Mouse (Mus musculus): ENCODE measurements at regions not wholly inside any gene's neighbourhood (a gene's known extent, or its start where the extent isn't known, plus 50 kb on each side); places are given as distances from the start of the nearest gene placed in this dataset.

DNA sequence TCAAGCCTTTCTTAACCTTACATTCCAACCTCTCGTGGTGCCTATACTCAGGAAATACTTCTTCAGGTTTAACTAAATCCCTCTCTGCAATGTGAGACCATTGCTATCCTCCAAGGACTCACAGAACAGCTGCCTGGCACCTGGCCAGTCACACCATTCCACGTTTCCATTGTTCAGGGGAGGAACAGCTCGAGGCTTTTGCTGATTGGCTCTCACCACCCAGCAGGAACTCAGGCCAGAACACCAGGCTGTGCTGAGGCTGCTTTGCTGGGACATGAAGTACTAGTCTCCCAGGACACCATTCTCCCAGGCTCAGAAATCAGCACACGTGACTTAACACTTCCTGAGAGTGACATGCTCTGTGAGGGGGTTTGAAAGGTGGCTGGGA, 357.6 kb downstream of the Sorl1 start:
- CTCF ChIA-PET = no interaction called here

DNA sequence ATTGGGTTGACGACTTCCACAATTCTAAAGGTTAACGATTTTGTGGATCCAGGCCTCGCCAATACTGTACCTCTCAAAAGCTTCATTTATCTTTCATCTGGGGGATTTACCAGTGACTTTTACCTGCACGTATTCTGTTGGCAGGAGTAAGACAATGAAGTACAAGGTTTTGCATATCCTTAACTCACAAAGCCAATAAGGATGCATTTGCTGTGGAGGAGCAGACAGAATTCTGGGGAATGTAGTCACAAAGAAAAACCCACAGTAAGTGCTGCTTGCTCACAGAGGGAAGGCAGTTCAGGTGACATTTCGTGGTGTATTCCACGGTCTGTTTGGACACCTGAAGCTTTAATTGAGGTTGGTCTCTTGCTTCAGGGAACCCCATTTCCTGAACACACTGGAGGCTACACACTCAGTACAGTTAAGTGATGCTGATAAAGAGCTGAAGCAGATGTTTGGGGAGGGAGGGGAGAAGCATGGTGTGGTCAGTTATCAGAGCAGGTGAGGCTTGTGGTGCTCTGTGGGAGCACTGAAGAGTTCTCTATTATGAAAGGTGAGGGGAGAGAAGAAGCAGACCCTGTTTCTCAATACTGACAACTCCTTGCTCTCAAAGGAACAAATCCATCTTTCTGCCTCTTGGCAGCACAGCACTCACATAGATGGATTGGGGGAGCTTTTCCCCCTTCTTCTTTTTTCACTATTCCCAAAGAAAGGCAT, 358.1 kb downstream of the Sorl1 start:
- CTCF ChIA-PET = no interaction called here

DNA sequence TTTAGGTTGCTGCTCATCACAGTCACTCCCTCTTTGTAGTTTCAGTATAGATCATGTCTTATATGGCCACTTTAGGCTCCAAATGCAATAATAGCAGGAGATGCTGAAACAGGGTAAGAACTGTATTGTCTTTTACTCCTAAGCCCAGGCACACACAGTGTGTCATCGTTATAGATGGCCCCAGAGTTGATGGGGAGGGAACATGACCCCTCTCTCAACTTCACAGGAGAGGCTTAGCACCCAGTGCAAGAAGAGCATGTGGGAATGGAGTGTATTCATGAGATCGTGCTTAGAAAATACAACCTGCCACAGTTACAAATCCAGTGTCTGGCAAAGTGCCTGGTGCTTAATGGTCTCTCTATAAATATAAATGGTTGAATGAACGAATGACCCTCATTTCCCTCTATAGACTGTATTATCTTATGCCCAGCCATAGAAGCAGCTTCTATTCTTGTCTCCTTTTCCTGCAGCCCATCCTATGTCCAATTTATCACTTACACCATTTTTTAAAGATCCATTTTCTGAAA, 363.0 kb downstream of the Sorl1 start:
- CTCF ChIA-PET = no interaction called here

DNA sequence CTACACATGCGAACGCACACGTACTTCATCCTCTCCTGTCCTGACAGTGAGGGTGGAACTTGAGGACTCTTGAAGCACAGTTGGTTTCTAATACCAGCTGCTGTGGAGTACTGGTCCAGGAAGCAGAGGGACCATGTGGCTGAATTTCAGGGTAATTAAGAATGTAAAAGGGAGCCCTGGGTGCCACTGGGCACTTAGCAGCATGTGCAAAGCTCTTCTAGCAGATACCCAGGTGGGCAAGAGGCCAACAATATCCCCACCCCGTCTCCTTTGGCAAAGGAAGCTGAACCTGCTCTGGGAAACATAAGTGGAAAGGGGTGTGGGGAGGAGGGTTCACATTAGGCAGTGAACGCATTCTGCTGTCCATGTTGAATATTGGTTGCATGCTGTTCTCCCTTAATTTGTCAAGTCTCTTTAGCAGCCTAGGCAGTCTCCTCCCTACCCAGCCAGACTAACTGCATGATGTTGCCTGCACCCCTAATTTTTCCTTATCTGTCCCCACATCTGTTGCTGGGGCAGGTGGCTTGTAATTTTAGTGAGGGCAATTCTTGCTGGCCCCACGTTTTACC, 369.6 kb downstream of the Sorl1 start:
- CTCF ChIA-PET = no interaction called here

DNA sequence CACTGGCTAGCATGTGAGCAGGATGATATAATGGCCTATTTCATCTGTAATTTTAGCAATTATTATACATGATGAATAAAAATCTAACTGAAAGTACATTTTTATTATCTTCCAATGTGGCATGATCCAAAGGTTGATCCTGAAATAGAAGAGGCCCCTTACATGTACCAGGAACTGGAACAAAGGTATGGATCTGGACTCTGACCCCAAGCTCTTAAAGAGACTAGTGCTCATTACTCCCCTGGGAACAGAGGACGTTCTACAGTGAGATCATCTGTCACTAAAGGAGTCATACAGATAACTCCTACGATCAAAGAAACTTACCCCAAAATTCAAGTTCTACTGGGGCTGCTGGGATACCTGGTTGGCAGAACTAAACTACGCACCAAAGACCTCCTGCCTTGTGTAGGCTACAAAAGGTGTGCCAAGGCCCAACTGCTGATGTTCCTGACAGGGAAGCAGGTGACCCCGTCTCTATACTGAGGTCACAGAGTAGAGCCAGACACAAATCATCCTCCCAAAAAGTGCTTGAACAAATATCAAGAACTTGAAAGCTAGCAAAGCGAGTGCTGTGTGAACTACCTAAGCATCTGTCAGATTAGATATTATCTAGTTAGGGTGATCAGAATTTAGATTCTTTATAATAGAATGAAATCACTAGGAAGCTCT, 378.0 kb downstream of the Sorl1 start:
- CTCF ChIA-PET = no interaction called here

DNA sequence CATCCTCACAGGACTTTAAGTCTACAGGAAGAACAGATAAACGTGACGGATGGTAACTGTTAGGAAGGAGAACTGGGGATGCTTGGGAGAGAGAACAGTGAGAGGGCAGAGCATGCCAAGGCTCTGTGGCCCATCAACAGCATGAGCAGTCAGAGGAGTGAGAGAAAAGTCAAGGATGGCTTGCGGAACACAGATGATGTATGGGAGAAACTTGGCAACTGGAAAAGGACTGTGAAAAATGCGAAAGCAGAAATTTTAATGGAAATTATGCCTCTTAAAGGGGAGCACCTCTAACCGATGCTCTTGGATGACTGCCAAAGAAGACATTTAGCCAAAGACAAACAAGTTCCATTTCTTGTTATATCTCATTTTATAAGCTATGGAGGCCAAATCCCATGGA, 382.6 kb downstream of the Sorl1 start:
- CTCF ChIA-PET = no interaction called here

DNA sequence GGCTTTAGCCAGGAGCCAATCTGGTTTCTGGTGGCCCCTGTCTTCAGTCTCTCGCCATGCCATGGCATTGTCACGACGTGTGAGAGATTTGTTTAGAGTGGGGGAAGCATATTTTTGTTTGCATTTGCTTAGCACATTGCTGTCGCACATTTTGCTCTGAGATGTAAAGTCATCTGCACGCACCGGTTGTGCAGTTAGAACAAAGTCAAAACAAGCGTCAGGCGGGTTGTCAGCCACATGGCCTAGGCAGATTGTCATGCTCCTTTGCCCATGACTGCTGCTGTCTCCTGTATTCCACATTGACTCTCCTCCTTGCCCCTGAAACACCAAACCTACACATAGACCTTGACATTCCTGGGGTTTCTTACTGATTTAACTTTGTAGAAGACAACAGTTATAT, 383.6 kb downstream of the Sorl1 start:
- CTCF ChIA-PET = no interaction called here

DNA sequence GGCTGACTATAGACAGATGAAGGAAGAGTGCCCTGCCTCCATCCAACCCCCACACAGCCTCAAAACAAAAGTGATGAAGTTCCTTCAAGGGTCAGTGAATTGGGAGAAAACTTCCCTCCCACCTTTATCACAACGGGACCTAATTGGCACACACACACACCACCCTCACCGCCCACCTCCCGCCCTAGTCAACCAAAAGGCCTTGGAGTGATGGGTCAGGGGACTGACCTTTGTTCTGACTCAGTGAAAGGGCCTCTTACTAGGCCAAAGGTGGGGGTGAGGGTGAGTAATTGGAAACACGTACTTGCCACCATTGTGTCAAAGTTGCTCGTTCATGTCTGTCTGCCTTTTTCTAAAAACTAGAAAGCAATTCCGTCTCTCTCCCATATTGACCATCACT, 386.4 kb downstream of the Sorl1 start:
- CTCF ChIA-PET = no interaction called here

DNA sequence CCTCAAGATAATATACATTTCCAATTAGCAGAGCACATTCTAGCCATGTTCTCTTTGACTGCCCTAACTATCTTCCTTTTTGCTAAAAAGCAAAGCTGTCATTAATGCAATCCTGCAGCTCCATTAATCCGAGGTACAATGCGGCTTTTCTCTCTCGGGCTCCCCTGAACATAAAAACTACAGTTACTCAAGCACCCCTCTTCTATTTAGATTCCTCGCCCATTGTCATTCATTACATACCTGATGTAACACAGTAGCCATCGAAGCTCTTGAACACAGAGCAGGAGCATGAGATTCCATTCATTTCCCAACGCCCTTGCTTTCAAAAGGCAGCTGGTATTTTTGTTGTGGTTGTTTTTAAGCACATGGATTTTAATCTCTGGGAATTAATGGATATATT, 387.2 kb downstream of the Sorl1 start:
- CTCF ChIA-PET = no interaction called here

DNA sequence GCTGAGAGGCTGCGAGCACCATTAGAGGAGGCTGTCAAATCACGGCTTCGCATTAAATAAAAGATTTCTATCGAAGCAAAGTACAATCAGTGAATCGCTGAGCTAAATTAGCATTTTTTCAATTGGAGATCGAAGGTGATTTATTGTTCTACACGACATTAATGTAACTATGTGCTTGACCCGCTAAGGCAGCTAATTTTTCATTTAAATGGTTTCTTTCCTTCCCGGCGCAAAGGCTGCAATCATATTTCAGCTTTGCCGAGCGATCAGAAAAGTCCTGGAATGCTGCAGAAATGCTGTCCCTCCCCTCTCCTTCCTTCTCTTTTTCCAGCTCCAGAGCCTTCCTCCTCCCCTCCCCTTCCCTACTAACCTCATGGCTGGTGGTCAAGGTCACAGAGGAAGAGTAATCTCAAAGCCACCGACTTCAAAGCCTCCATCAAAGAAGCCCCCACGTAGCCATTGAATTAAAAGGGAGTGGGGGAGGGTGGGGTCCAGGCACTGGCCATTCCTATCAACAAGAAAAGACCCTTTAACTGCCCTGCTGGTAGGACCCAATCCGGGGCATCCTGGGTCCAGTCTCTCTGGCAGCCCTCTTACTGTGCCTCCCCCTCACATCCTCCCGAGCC, 387.8 kb downstream of the Sorl1 start:
- CTCF ChIA-PET = no interaction called here

DNA sequence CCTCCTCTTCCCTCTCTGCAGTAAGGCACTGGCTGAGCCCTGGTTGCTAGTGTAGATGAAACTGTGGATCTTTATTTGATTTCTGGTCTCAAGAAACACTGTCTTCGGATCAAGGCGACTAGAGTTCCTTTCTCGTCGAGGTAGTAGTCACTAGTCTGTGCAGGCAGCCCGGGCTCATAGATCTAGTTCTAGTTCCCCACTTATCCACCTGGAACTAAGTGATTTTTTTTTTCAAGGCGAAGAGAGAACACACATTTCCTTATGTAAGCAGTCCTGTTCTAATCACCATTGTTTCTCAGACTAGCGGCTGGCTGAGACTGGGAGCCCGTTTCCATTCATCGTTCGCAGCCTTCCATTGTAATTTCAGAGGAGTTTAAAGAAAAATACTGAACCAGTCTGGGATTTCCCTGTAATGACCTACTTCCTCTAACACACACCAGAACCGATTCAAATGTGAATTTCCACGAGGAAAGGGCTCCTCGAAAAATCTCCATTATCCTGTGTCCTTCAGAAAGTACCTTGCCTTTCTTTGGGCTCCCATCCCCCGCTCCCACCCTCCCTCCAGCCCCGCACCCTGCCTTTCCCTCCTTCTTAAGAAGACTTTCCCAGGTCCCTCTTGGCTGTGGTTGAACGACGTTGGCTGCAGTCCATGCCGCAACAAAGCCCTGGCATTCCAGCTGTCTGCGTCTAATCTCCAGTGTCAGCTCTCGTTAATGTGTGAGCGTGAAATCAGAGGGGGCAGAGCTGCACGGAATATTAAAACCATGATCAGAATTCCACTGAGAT, 388.5 kb downstream of the Sorl1 start:
- CTCF ChIA-PET = no interaction called here

DNA sequence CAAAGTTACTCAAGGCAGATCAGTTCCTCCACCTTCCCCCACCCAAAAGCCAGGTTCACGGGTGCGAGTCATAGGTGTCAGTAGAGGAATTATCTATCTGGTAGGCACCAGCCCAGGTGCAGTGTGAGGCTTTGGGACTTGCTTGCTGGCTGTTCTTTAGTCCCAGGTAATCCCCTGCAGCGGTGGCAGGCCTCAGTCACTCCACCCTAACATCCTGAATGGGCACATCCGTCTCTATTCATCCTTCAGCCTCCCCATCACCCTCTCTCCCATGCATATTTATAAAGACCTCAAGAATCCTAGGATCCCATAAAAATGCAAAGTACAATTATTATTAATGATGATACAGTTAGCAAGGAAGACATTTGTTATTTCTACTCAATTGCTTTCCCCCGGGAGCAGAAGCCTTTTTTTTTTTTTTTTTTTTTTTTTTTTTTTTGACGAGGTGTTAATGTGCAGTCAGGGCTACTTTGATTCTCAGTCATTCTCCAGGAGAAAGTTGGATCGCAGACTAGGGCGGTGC, 389.1 kb downstream of the Sorl1 start:
- CTCF ChIA-PET = no interaction called here

DNA sequence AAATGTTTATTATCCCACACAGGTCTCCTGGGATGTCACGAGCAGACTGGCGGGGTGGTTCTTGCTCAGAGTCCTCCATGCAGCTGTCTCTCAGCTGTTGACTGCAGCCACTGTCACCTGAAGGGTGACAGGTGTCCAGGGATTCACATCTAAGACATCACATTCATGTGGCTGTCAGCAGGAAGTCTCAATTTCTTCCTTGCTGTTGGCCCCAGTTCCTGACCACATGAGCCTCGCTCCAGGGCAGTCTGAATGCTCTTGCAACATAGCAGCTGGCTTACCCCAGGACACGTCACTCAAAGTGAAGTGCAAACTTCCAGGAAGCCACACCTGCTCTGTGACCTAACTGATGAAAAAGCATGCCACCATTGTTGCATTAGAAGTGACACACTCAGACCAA, 402.5 kb downstream of the Sorl1 start:
- CTCF ChIA-PET = no interaction called here

DNA sequence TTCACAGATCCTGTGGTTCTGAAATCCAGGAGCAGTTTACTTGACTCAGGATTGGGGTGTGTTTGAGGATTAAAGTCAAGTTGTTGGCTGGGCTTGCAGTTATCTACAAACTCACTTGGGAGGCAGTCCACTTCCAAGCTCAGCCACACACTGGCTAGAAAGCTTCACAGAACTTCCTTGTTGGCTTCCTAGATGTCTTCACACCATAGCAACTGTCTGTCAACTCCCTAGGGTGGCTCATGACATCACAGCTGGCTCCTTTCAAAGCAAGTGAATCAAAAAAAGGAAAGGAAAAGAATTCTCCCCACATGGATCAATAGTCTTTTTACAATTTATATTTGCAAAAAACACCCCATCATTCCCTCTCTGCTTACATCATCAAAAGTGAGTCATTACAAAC, 408.9 kb downstream of the Sorl1 start:
- CTCF ChIA-PET = no interaction called here

DNA sequence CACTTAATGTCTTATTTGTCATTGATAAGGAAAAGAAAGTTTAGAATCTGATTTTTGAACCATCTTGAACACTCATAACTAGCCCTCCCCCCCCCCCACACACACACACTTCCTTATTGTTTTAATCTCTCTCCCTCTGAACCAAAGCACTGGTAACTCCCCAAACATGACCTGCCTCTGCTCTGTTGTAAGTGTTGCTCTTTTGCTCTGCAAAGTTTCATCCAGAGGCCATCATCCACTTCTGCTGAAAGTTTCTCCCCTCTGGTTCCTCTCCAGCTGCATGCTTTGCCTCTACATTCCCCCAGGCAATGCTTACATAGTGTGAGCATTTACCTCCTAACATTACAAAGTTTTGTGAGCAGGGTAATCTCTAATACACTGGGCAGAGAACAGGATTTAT, 418.1 kb downstream of the Sorl1 start:
- CTCF ChIA-PET = no interaction called here

DNA sequence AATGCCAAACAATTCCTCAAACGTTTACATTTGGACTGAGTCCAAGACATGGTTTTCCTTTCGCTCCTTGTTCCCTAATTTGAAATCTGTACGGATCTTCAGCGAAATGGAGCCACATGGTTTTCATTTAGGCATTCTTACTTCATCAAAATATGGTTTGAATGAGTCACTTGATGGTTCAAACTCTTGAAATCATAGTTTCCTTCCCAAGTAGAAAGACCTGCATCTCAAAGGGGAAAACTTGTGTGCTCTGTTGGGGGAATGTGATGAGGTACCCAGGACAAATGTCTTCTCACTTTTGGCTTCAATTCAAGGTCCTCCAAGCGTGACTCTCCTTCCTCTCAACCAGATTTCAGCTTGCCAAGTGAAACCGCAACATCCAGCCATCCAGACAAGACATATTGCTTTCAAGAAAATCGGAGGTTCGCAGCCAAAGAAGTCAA, 418.6 kb downstream of the Sorl1 start:
- CTCF ChIA-PET = no interaction called here

DNA sequence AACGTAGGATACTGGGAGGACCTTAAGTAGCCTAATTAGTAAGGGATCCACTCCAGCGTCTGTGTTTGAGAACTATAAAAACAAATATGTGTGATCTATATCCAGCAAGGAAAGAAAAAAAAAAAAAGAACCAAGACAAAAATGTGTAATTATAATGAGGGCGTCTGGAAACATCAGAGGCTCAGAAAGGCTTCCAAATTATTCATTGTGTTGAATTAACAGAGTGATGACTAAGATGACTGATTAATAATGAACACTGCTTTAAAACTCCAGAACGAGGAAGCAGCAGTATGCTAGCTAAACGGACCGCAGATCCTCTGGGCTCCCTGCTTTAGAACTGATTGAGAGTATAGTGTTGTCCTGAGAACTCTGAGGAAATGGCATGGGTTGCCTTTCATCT, 421.0 kb downstream of the Sorl1 start:
- CTCF ChIA-PET = no interaction called here

DNA sequence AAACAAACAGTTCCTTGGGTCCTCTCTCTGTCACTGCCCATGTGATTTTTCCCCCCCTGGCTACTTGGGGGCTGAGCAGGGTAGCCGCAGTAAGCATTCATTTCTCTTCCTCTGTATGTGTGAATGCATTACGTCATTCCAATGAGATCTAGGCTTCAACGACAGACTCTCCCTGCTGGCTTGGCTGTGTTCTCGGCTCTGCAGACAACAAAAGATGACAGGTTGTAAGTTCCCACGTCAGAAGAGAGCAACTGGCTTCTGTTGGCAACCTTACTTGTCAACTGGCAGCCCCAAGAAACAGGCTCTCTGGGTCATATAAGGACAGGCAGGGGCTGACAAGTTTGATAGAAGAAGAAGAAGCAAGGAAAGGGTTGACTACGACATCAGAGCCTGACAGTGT, 423.4 kb downstream of the Sorl1 start:
- CTCF ChIA-PET = no interaction called here

DNA sequence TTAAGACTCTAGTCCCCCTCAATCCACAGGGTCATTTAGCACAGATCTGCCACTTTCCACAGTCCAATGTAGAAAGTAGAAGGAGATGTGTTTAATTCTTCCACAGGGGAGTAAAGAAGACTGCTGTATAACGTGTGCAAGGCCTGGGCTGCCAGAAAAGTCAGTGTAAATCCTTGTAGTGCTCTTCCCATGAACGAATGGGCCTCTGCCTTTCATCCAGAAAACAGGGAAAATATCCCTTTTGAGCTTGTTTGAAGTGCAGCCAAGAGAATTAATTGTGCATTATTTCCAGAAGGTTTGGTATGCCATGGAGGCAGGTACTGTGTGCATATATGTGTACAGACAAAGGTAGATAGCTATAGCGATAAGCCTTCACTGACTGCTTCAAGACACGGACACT, 425.1 kb downstream of the Sorl1 start:
- CTCF ChIA-PET = no interaction called here

DNA sequence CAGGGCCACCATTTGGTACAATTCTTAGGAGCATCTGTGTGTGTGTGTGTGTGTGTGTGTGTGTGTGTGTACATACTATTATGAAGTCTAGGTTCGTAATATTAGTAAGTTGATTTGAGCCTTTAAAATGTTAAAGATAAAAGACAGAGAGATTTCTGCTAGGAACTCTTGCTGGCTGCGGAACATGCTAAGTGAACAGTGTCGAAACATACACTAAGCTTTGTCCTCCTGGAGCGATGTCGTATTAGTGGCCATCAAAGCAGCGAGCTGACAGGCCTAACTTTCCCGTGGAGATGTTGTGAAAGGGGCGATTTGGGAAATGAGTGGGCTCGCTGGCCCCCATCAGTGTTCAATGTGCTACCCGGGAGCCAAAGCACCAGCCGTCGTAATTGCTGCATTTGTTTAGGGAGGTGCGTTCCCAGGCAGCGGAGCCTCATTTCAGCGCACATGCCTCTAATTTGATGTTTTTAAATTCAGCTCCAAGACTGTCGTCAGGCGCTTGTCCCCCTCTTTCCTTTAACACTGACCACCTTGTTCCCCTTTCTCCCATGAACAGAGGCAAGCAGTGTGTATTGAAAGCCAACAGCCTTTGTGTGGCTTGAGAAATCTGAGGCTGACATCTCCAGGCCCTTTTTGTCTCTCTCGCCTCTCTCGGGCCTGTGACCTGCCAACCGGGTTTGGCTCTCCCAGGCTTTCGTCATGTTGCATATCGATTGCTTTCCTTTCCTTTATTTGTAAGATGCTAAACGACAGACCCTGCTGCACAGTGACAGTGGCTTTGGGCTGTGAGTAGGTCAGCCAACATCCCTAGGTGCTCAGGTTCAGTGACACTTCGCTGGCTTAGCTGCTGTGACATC, 426.3 kb downstream of the Sorl1 start:
- CTCF ChIA-PET = no interaction called here

DNA sequence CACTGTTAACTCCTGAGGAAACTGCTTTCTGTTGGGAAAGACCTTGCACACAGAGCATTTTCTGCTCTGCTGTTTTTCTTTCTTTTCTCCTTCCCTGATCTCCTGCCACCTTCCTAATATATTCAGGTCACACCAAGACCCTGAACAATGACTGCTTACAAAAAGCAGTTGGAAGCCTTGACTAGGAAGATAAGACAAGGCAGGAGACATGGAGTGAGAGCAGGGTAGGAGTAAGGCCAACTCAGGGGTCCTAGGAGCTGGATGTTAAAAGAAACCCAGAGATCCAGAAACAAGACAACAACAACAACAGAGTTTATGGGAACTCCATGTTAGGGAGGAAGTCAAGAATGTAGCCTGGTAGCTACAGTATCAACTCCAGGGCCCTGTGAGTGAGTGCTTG, 426.9 kb downstream of the Sorl1 start:
- CTCF ChIA-PET = no interaction called here

Data from spleen, embryonic (tissue).